Mouse (Mus musculus) heart, embryonic 16.5 days (tissue): Measurements from ENCODE around the gene Cd300ld4. TPM values are rescaled to one million over a fixed set of nuclear protein-coding genes. Genes with fewer than 3 reads are reported as not detected.
"Not testable (repeated sequence)": the region's sequence is repeated elsewhere in the genome, so short reads cannot be mapped to it uniquely, and the experiment has no call there.

Experiments
- ATAC-seq: fragments of 200-750 bp; cut with Nextera tagmentation; replicated peaks from 2 replicates; pipeline ENCODE4 v1.8.0; 2017; ENCODE audit warnings: moderate number of reproducible peaks; ENCODE audit not compliant: insufficient read depth, low FRiP score; ENCODE audit errors: extremely low read depth
- H3K27ac ChIP-seq: fragments of 300-500 bp; sonication (generic); 2 replicates; pipeline ENCODE4 v1.5.1; 2014; ENCODE audit warnings: mild to moderate bottlenecking, low read length, control low read depth, moderate library complexity
- H3K27me3 ChIP-seq: fragments of 300-500 bp; sonication (generic); 2 replicates; pipeline ENCODE4 v1.6.1; 2014; ENCODE audit warnings: low read length, mixed read lengths; ENCODE audit not compliant: control insufficient read depth, insufficient read depth
- H3K36me3 ChIP-seq: fragments of 300-500 bp; sonication (generic); 2 replicates; pipeline ENCODE4 v1.6.1; 2014; ENCODE audit not compliant: control insufficient read depth, insufficient read depth
- H3K4me1 ChIP-seq: fragments of 300-500 bp; sonication (generic); 2 replicates; pipeline ENCODE4 v1.6.1; 2014; ENCODE audit warnings: low read length, mixed read lengths; ENCODE audit not compliant: control insufficient read depth, insufficient read depth
- H3K4me2 ChIP-seq: fragments of 300-500 bp; sonication (generic); 2 replicates; pipeline ENCODE4 v1.6.1; 2014; ENCODE audit warnings: low read depth, mild to moderate bottlenecking, control low read depth, low read length
- H3K4me3 ChIP-seq: fragments of 300-500 bp; sonication (generic); 2 replicates; pipeline ENCODE4 v1.5.1; 2014; ENCODE audit warnings: mild to moderate bottlenecking, control low read depth, low read length
- H3K9ac ChIP-seq: fragments of 300-500 bp; sonication (generic); 2 replicates; pipeline ENCODE4 v1.6.1; 2014; ENCODE audit warnings: low read length, control low read depth
- H3K9me3 ChIP-seq: fragments of 300-500 bp; sonication (generic); replicated peaks from 2 replicates; pipeline ENCODE4 v1.6.1; 2016; ENCODE audit warnings: low read length; ENCODE audit not compliant: control insufficient read depth
- WGBS: fragments of 180-500 bp; shearing (Covaris S2); extraction: QIAGEN DNeasy Blood & Tissue Kit; methylation state at CpG from one replicate; pipeline ENCODE4 v1.1.7; 2014; 5-methylcytosine and 5-hydroxymethylcytosine counted together
- polyA plus RNA-seq: library from polyadenylated mRNA; unstranded; fragments of >200 nt; fragmentation: Nextera tagmentation; extraction: Ambion mirVana; gene quantifications from 2 replicates; pipeline ENCODE4 v1.2.1, GENCODE M21; 2015

The Cd300ld4 gene
- not detected in 2 replicates for polyA plus RNA-seq

- no CpG with 5 or more reads among the region's 6 CpGs for WGBS
- H3K9ac ChIP-seq, result not testable (repeated sequence)
Observed at GRCm38 (mm10) chr11:115026912-115027311, at the start of gene Cd300ld4. TSS of gene Cd300ld4 (minus strand) at chr11:115027012.

GRCm38 (mm10) chr11:115075859-115076258 is 49.0 kb upstream of the Cd300ld4 start:
- H3K4me2 ChIP-seq, result no peak overlapping the region
- H3K4me3 ChIP-seq, result no peak overlapping the region
- peaks cover 2% of the 10 kb centered on the region; the same call in 1 of the 2 replicates for H3K4me1 ChIP-seq
- H3K9ac ChIP-seq, result no peak overlapping the region
- no peak for ATAC-seq
- no peaks in the 10 kb centered on the region for H3K9me3 ChIP-seq
- no peaks in the 10 kb centered on the region for H3K36me3 ChIP-seq
- H3K27ac ChIP-seq, result no peak overlapping the region
- 50% methylated on average over 5 of the region's 5 CpGs for WGBS
- no peaks in the 10 kb centered on the region for H3K27me3 ChIP-seq

More at GRCm38 (mm10) chr11:115026912-115027311, at the start of gene Cd300ld4:
- not testable (repeated sequence) for H3K4me3 ChIP-seq, ATAC-seq, H3K27ac ChIP-seq, H3K36me3 ChIP-seq, H3K4me2 ChIP-seq, H3K9me3 ChIP-seq, H3K4me1 ChIP-seq, H3K27me3 ChIP-seq

- no peak overlapping the region for H3K9ac ChIP-seq
- H3K27ac ChIP-seq, result no peak overlapping the region
- H3K4me2 ChIP-seq, result no peak overlapping the region
- peaks cover 2% of the 10 kb centered on the region; the same call in 1 of the 2 replicates for H3K4me1 ChIP-seq
- WGBS, result 49% methylated on average over 7 of the region's 7 CpGs
- no peaks in the 10 kb centered on the region for H3K9me3 ChIP-seq
- no peak for ATAC-seq
- H3K36me3 ChIP-seq, result no peaks in the 10 kb centered on the region
- no peaks in the 10 kb centered on the region for H3K27me3 ChIP-seq
- H3K4me3 ChIP-seq, result no peak overlapping the region
Observed at GRCm38 (mm10) chr11:115075407-115075806, 48.6 kb upstream of the Cd300ld4 start.

GRCm38 (mm10) chr11:115073002-115073401 is 46.2 kb upstream of the Cd300ld4 start:
- no peak overlapping the region for H3K9ac ChIP-seq
- no peak overlapping the region for H3K27ac ChIP-seq
- H3K4me1 ChIP-seq, result peaks cover 2% of the 10 kb centered on the region; the same call in 1 of the 2 replicates
- 69% methylated on average over 5 of the region's 5 CpGs for WGBS
- H3K4me2 ChIP-seq, result no peak overlapping the region
- no peaks in the 10 kb centered on the region for H3K36me3 ChIP-seq
- no peaks in the 10 kb centered on the region for H3K9me3 ChIP-seq
- ATAC-seq, result no peak
- H3K27me3 ChIP-seq, result no peaks in the 10 kb centered on the region
- no peak overlapping the region for H3K4me3 ChIP-seq

- WGBS, result 20% methylated on average over 14 of the region's 14 CpGs
- peak overlapping the region; percentile 21 for H3K4me2 ChIP-seq
- H3K4me3 ChIP-seq, result no peak overlapping the region
- no peak overlapping the region for H3K9ac ChIP-seq
- H3K4me1 ChIP-seq, result peaks cover 2% of the 10 kb centered on the region; the same call in 1 of the 2 replicates
- no peak for ATAC-seq
- H3K27me3 ChIP-seq, result no peaks in the 10 kb centered on the region
- no peaks in the 10 kb centered on the region for H3K9me3 ChIP-seq
- H3K27ac ChIP-seq, result no peak overlapping the region
- no peaks in the 10 kb centered on the region for H3K36me3 ChIP-seq
Observed at GRCm38 (mm10) chr11:115071631-115072294, 45.0 kb upstream of the Cd300ld4 start.

GRCm38 (mm10) chr11:115071015-115071551 is 44.3 kb upstream of the Cd300ld4 start:
- H3K27ac ChIP-seq, result no peak overlapping the region
- no peak overlapping the region for H3K4me3 ChIP-seq
- no peaks in the 10 kb centered on the region for H3K27me3 ChIP-seq
- H3K9me3 ChIP-seq, result no peaks in the 10 kb centered on the region
- 9% methylated on average over 9 of the region's 9 CpGs for WGBS
- peak overlapping the region; percentile 21 for H3K4me2 ChIP-seq
- H3K36me3 ChIP-seq, result no peaks in the 10 kb centered on the region
- no peak for ATAC-seq
- no peak overlapping the region for H3K9ac ChIP-seq
- peaks cover 2% of the 10 kb centered on the region; the same call in 1 of the 2 replicates for H3K4me1 ChIP-seq

- no peak overlapping the region for H3K9ac ChIP-seq
- no peaks in the 10 kb centered on the region for H3K36me3 ChIP-seq
- no peak for ATAC-seq
- no peaks in the 10 kb centered on the region for H3K9me3 ChIP-seq
- H3K4me2 ChIP-seq, result no peak overlapping the region
- H3K27me3 ChIP-seq, result no peaks in the 10 kb centered on the region
- no peak overlapping the region for H3K27ac ChIP-seq
- no peaks in the 10 kb centered on the region for H3K4me1 ChIP-seq
- WGBS, result 59% methylated on average over 6 of the region's 6 CpGs
- no peak overlapping the region for H3K4me3 ChIP-seq
Observed at GRCm38 (mm10) chr11:115066768-115067167, 40.0 kb upstream of the Cd300ld4 start.

GRCm38 (mm10) chr11:115062077-115062476 is 35.3 kb upstream of the Cd300ld4 start, which contains the start of gene Cd300e:
TSS of gene Cd300e (minus strand) at chr11:115062177.
- Histone ChIP-seq H3K9me3 (no peaks in the 10 kb centered on the region), H3K27ac (no peak within 1 kb of the TSS), H3K27me3 (no peaks in the 10 kb centered on the region), H3K9ac (no peak within 1 kb of the TSS), H3K36me3 (no peaks in the 10 kb centered on the region), H3K4me1 (no peaks in the 10 kb centered on the region), H3K4me2 (no peak within 1 kb of the TSS), H3K4me3 (no peak within 1 kb of the TSS)
- no peak for ATAC-seq
- 32% methylated on average over 5 of the region's 5 CpGs for WGBS

- Histone ChIP-seq H3K27ac (no peak overlapping the region), H3K27me3 (no peaks in the 10 kb centered on the region), H3K9me3 (no peaks in the 10 kb centered on the region), H3K36me3 (no peaks in the 10 kb centered on the region), H3K4me3 (no peak overlapping the region), H3K4me2 (no peak overlapping the region), H3K4me1 (no peaks in the 10 kb centered on the region), H3K9ac (no peak overlapping the region)
- no peak for ATAC-seq
- 66% methylated on average over 2 of the region's 2 CpGs for WGBS
Observed at GRCm38 (mm10) chr11:115059797-115060196, 33.0 kb upstream of the Cd300ld4 start.
